10 mouse cellular contexts compared by ENCODE assay signal in genomic region chr15:86202640-86203039, GRCm38 (mm10). TPM values are rescaled to one million over a fixed set of nuclear protein-coding genes. Genes with fewer than 3 reads are reported as not detected.
A peak's percentile ranks its signal among the peaks of the same experiment; 100 is the strongest.
DNase-seq lines count a peak whose midpoint lies in the region; ATAC-seq and TF ChIP-seq lines count a peak whose summit lies in the region.
"Had no signal": no experiment of that assay in that cellular context is flagged by ENCODE, and none has a peak within 500 bp of the region (broad histone marks: within the 10 kb centered on the region; RNA-seq: fewer than 3 reads in every experiment).

No protein-coding gene starts in this region.

- no peak for TF ChIP-seq CTCF in lung, embryonic 14.5 days (IDR thresholded peaks at IDR 0.05; ENCODE audit: low read depth)
- no peak for TF ChIP-seq CTCF in forebrain, postnatal 0 days (IDR thresholded peaks at IDR 0.05; ENCODE audit: low read depth)

- peak overlapping the region; percentile 36; the same call in 1 of the 2 replicates for H3K27ac ChIP-seq in kidney, embryonic 16.5 days (ENCODE audit: low read length)
- no peak overlapping the region for H3K27ac ChIP-seq in kidney, embryonic 14.5 days (ENCODE audit: low read depth, low read length)
- H3K27ac ChIP-seq in embryonic facial prominence, embryonic 13.5 days, result peak overlapping the region; percentile 13; the same call in 1 of the 2 replicates
- H3K27ac ChIP-seq in lung, embryonic 14.5 days (ENCODE audit: low read depth), result 0 out of 2 replicates have a peak overlapping the region, but pooled peaks have one; percentile 32
- peak overlapping the region; percentile 68 for H3K27ac ChIP-seq in stomach, embryonic 16.5 days (ENCODE audit: low read length)
- no peak overlapping the region for H3K27ac ChIP-seq in forebrain, postnatal 0 days (ENCODE audit: low read depth, low read length)
- no peak overlapping the region for H3K27ac ChIP-seq in hindbrain, embryonic 13.5 days
- H3K27ac ChIP-seq: neural tube, embryonic 12.5 days had no signal

- no peak overlapping the region for H3K4me2 ChIP-seq in kidney, embryonic 16.5 days (replicated peaks; ENCODE audit: low read depth, low read length)
- H3K4me2 ChIP-seq in kidney, embryonic 14.5 days (replicated peaks; ENCODE audit: low read depth, low read length), result no peak overlapping the region
- H3K4me2 ChIP-seq in embryonic facial prominence, embryonic 13.5 days, result no peak overlapping the region
- no peak overlapping the region for H3K4me2 ChIP-seq in lung, embryonic 14.5 days
- H3K4me2 ChIP-seq in stomach, embryonic 16.5 days (ENCODE audit: low read depth, low read length), result no peak overlapping the region
- H3K4me2 ChIP-seq in forebrain, postnatal 0 days (ENCODE audit: low read depth), result no peak overlapping the region
- no peak overlapping the region for H3K4me2 ChIP-seq in hindbrain, embryonic 13.5 days
- H3K4me2 ChIP-seq: neural tube, embryonic 12.5 days had no signal

- WGBS in kidney, embryonic 16.5 days, result 14% methylated on average over 6 of the region's 6 CpGs
- 25% methylated on average over 6 of the region's 6 CpGs for WGBS in kidney, embryonic 14.5 days
- WGBS in embryonic facial prominence, embryonic 13.5 days, result 42% methylated on average over 6 of the region's 6 CpGs
- WGBS in lung, embryonic 14.5 days, result 44% methylated on average over 6 of the region's 6 CpGs
- WGBS in stomach, embryonic 16.5 days, result 28% methylated on average over 6 of the region's 6 CpGs
- 58% methylated on average over 6 of the region's 6 CpGs for WGBS in forebrain, postnatal 0 days
- 56% methylated on average over 6 of the region's 6 CpGs for WGBS in hindbrain, embryonic 13.5 days

- H3K4me3 ChIP-seq in kidney, embryonic 16.5 days (ENCODE audit: low read length), result no peak overlapping the region
- no peak overlapping the region for H3K4me3 ChIP-seq in kidney, embryonic 14.5 days (ENCODE audit: low read length)
- H3K4me3 ChIP-seq in embryonic facial prominence, embryonic 13.5 days, result no peak overlapping the region
- H3K4me3 ChIP-seq in lung, embryonic 14.5 days (ENCODE audit: low read depth, low read length), result no peak overlapping the region
- H3K4me3 ChIP-seq in stomach, embryonic 16.5 days (replicated peaks; ENCODE audit: low read length), result no peak overlapping the region
- H3K4me3 ChIP-seq in forebrain, postnatal 0 days (ENCODE audit: low read depth, low read length), result no peak overlapping the region
- H3K4me3 ChIP-seq in hindbrain, embryonic 13.5 days, result no peak overlapping the region
- H3K4me3 ChIP-seq: neural tube, embryonic 12.5 days had no signal

- H3K9ac ChIP-seq in kidney, embryonic 16.5 days (replicated peaks; ENCODE audit: low read length), result no peak overlapping the region
- no peak overlapping the region for H3K9ac ChIP-seq in kidney, embryonic 14.5 days (ENCODE audit: low read depth, low read length)
- no peak overlapping the region for H3K9ac ChIP-seq in embryonic facial prominence, embryonic 13.5 days
- no peak overlapping the region for H3K9ac ChIP-seq in lung, embryonic 14.5 days
- H3K9ac ChIP-seq in stomach, embryonic 16.5 days (ENCODE audit: low read length), result no peak overlapping the region
- no peak overlapping the region for H3K9ac ChIP-seq in forebrain, postnatal 0 days
- no peak overlapping the region for H3K9ac ChIP-seq in hindbrain, embryonic 13.5 days
- H3K9ac ChIP-seq: neural tube, embryonic 12.5 days had no signal

- no peaks in the 10 kb centered on the region for H3K9me3 ChIP-seq in kidney, embryonic 16.5 days (ENCODE audit: low read length)
- H3K9me3 ChIP-seq in kidney, embryonic 14.5 days (ENCODE audit: control insufficient read depth, low read length), result no peaks in the 10 kb centered on the region
- no peaks in the 10 kb centered on the region for H3K9me3 ChIP-seq in embryonic facial prominence, embryonic 13.5 days
- no peaks in the 10 kb centered on the region for H3K9me3 ChIP-seq in lung, embryonic 14.5 days (ENCODE audit: low read depth, low read length)
- H3K9me3 ChIP-seq in stomach, embryonic 16.5 days (replicated peaks; ENCODE audit: control insufficient read depth, low read length), result no peaks in the 10 kb centered on the region
- H3K9me3 ChIP-seq in forebrain, postnatal 0 days (ENCODE audit: low read length), result no peaks in the 10 kb centered on the region
- no peaks in the 10 kb centered on the region for H3K9me3 ChIP-seq in hindbrain, embryonic 13.5 days
- H3K9me3 ChIP-seq: neural tube, embryonic 12.5 days had no signal

- H3K4me1 ChIP-seq in kidney, embryonic 16.5 days (ENCODE audit: insufficient read depth, low read length), result peaks cover 37% of the 10 kb centered on the region
- peaks cover 21% of the 10 kb centered on the region for H3K4me1 ChIP-seq in kidney, embryonic 14.5 days (ENCODE audit: control insufficient read depth, insufficient read depth, low read length)
- peaks cover 9% of the 10 kb centered on the region for H3K4me1 ChIP-seq in embryonic facial prominence, embryonic 13.5 days
- peaks cover 3% of the 10 kb centered on the region; the same call in 1 of the 2 replicates for H3K4me1 ChIP-seq in lung, embryonic 14.5 days (ENCODE audit: insufficient read depth)
- H3K4me1 ChIP-seq in stomach, embryonic 16.5 days (ENCODE audit: control insufficient read depth, insufficient read depth, low read length), result peaks cover 23% of the 10 kb centered on the region; the same call in 1 of the 2 replicates
- no peaks in the 10 kb centered on the region for H3K4me1 ChIP-seq in forebrain, postnatal 0 days (ENCODE audit: insufficient read depth)
- H3K4me1 ChIP-seq in hindbrain, embryonic 13.5 days (replicated peaks), result peaks cover 15% of the 10 kb centered on the region

- DNase-seq in lung, embryonic 14.5 days, result peak; percentile 54
- no peak for DNase-seq in forebrain, postnatal 0 days
- no peak for DNase-seq in layer of hippocampus, postnatal 36 days

- no peaks in the 10 kb centered on the region for H3K36me3 ChIP-seq in kidney, embryonic 16.5 days (ENCODE audit: insufficient read depth, low read length)
- H3K36me3 ChIP-seq in kidney, embryonic 14.5 days (ENCODE audit: control insufficient read depth, insufficient read depth, low read length), result no peaks in the 10 kb centered on the region
- no peaks in the 10 kb centered on the region for H3K36me3 ChIP-seq in embryonic facial prominence, embryonic 13.5 days
- no peaks in the 10 kb centered on the region for H3K36me3 ChIP-seq in lung, embryonic 14.5 days (ENCODE audit: insufficient read depth)
- H3K36me3 ChIP-seq in stomach, embryonic 16.5 days (ENCODE audit: control insufficient read depth, insufficient read depth, low read length), result no peaks in the 10 kb centered on the region
- no peaks in the 10 kb centered on the region for H3K36me3 ChIP-seq in forebrain, postnatal 0 days (ENCODE audit: insufficient read depth)
- H3K36me3 ChIP-seq in hindbrain, embryonic 13.5 days, result no peaks in the 10 kb centered on the region
- H3K36me3 ChIP-seq: neural tube, embryonic 12.5 days had no signal

- no peaks in the 10 kb centered on the region for H3K27me3 ChIP-seq in kidney, embryonic 16.5 days (ENCODE audit: insufficient read depth, low read length)
- H3K27me3 ChIP-seq in kidney, embryonic 14.5 days (ENCODE audit: control insufficient read depth, insufficient read depth, low read length), result no peaks in the 10 kb centered on the region
- no peaks in the 10 kb centered on the region for H3K27me3 ChIP-seq in embryonic facial prominence, embryonic 13.5 days
- no peaks in the 10 kb centered on the region for H3K27me3 ChIP-seq in lung, embryonic 14.5 days (ENCODE audit: insufficient read depth, low read length)
- no peaks in the 10 kb centered on the region for H3K27me3 ChIP-seq in stomach, embryonic 16.5 days (ENCODE audit: control insufficient read depth, insufficient read depth, low read length)
- no peaks in the 10 kb centered on the region for H3K27me3 ChIP-seq in forebrain, postnatal 0 days (ENCODE audit: insufficient read depth, low read length)
- no peaks in the 10 kb centered on the region for H3K27me3 ChIP-seq in hindbrain, embryonic 13.5 days
- H3K27me3 ChIP-seq: neural tube, embryonic 12.5 days had no signal

- ATAC-seq in kidney, embryonic 16.5 days (ENCODE audit: low FRiP score, low TSS enrichment), result no peak
- ATAC-seq in kidney, embryonic 14.5 days (ENCODE audit: low FRiP score, low TSS enrichment), result no peak
- no peak for ATAC-seq in embryonic facial prominence, embryonic 13.5 days (ENCODE audit: insufficient number of reproducible peaks, insufficient read depth, low FRiP score, low TSS enrichment, low read depth)
- ATAC-seq in lung, embryonic 14.5 days (ENCODE audit: insufficient read depth), result no peak
- ATAC-seq in stomach, embryonic 16.5 days (ENCODE audit: insufficient read depth, low FRiP score), result no peak
- no peak for ATAC-seq in forebrain, postnatal 0 days
- ATAC-seq in hindbrain, embryonic 13.5 days (ENCODE audit: low FRiP score), result no peak
- ATAC-seq: activated CD4-positive, CD25-positive, alpha-beta regulatory T cell, adult 4 months had no signal

RNA-seq across cellular contexts. Expression of gene Tbc1d22a, which starts 11.6 kb away (rescaled TPM):
- polyA plus RNA-seq in kidney, embryonic 16.5 days (2015; fragmentation: Nextera tagmentation; extraction: Ambion mirVana), result 16.5 and 16.6 TPM in 2 replicates
- polyA plus RNA-seq in kidney, embryonic 14.5 days (2014; fragmentation: Nextera tagmentation; extraction: Ambion mirVana), result 6.5 and 11.1 TPM in 2 replicates
- 10.8 and 12.8 TPM in 2 replicates for polyA plus RNA-seq in embryonic facial prominence, embryonic 13.5 days (2015; fragmentation: Nextera tagmentation; extraction: Ambion mirVana)
- 8.4 and 10.6 TPM in 2 replicates for polyA plus RNA-seq in lung, embryonic 14.5 days (2014; fragmentation: Nextera tagmentation; extraction: Ambion mirVana)
- polyA plus RNA-seq in stomach, embryonic 16.5 days (2015; fragmentation: Nextera tagmentation; extraction: Ambion mirVana), result 11.4 and 12.0 TPM in 2 replicates
- 20.5 and 22.1 TPM in 2 replicates for total RNA-seq in forebrain, postnatal 0 days (2014; rRNA removed)
- 12.1 and 13.1 TPM in 2 replicates for polyA plus RNA-seq in forebrain, postnatal 0 days (2015; fragmentation: Nextera tagmentation; extraction: Ambion mirVana)
- 12.1 and 13.5 TPM in 2 replicates for polyA plus RNA-seq in hindbrain, embryonic 13.5 days (2015; fragmentation: Nextera tagmentation; extraction: Ambion mirVana)
- total RNA-seq in layer of hippocampus, postnatal 36 days (2021), result 10 to 100 TPM; 35.0 to 35.4 TPM

RNA-seq across cellular contexts. Expression of gene Cerk, which starts 16.7 kb away (rescaled TPM):
- 13.6 and 13.7 TPM in 2 replicates for polyA plus RNA-seq in kidney, embryonic 16.5 days (2015; fragmentation: Nextera tagmentation; extraction: Ambion mirVana)
- polyA plus RNA-seq in kidney, embryonic 14.5 days (2014; fragmentation: Nextera tagmentation; extraction: Ambion mirVana), result 5.7 and 14.2 TPM in 2 replicates
- 14.0 and 16.5 TPM in 2 replicates for polyA plus RNA-seq in embryonic facial prominence, embryonic 13.5 days (2015; fragmentation: Nextera tagmentation; extraction: Ambion mirVana)
- polyA plus RNA-seq in lung, embryonic 14.5 days (2014; fragmentation: Nextera tagmentation; extraction: Ambion mirVana), result 33.8 and 34.2 TPM in 2 replicates
- 11.4 TPM in 2 replicates for polyA plus RNA-seq in stomach, embryonic 16.5 days (2015; fragmentation: Nextera tagmentation; extraction: Ambion mirVana)
- total RNA-seq in forebrain, postnatal 0 days (2014; rRNA removed), result 31.7 and 32.9 TPM in 2 replicates
- 14.5 and 18.0 TPM in 2 replicates for polyA plus RNA-seq in forebrain, postnatal 0 days (2015; fragmentation: Nextera tagmentation; extraction: Ambion mirVana)
- polyA plus RNA-seq in hindbrain, embryonic 13.5 days (2015; fragmentation: Nextera tagmentation; extraction: Ambion mirVana), result 24.3 and 24.5 TPM in 2 replicates
- total RNA-seq in layer of hippocampus, postnatal 36 days (2021), result 10 to 100 TPM; 44.8 to 46.3 TPM

Comparison
In these comparisons a context has a peak if more than half of its experiments do, and no peak if none do; other contexts are left out.
1. H3K27ac ChIP-seq: peak in kidney, embryonic 16.5 days (single experiment), embryonic facial prominence, embryonic 13.5 days (single experiment), lung, embryonic 14.5 days (single experiment) and stomach, embryonic 16.5 days (single experiment); none in kidney, embryonic 14.5 days (single experiment), forebrain, postnatal 0 days (single experiment) and hindbrain, embryonic 13.5 days (single experiment).